Mouse (Mus musculus): Measurements from ENCODE around the gene Ppm1h. TPM values are rescaled to one million over a fixed set of nuclear protein-coding genes. Genes with fewer than 3 reads are reported as not detected.

The Ppm1h gene
- polyA plus RNA-seq, 1 experiment from 2014 or later = 11.8 TPM

- no peaks in the 10 kb centered on the region for H3K27me3 ChIP-seq
- H3K9me3 ChIP-seq (replicated peaks) = no peaks in the 10 kb centered on the region
- H3K4me2 ChIP-seq (replicated peaks) = peak overlapping the region; percentile 70
- H3K4me1 ChIP-seq = peaks cover 24% of the 10 kb centered on the region
- peak overlapping the region; percentile 99 for H3K27ac ChIP-seq
- H3K36me3 ChIP-seq = peaks cover 9% of the 10 kb centered on the region
- H3K9ac ChIP-seq = peak overlapping the region; percentile 99
- peak overlapping the region; percentile 87 for H3K4me3 ChIP-seq
- WGBS = under 1% methylated on average over 54 of the region's 115 CpGs
- ATAC-seq (ENCODE audit: low FRiP score) = peak; percentile 94
Observed at GRCm38 (mm10) chr10:122985515-122986319, 307.2 kb downstream of the Ppm1h start.

GRCm38 (mm10) chr10:122986320-122987225 lies 308.0 kb downstream of the Ppm1h start:
- WGBS = 10% methylated on average over 54 of the region's 54 CpGs
- peaks cover 24% of the 10 kb centered on the region for H3K4me1 ChIP-seq
- peak; percentile 84 for ATAC-seq (ENCODE audit: low FRiP score)
- H3K4me2 ChIP-seq (replicated peaks) = peak overlapping the region; percentile 70
- peaks cover 11% of the 10 kb centered on the region for H3K36me3 ChIP-seq
- H3K4me3 ChIP-seq = peak overlapping the region; percentile 87
- H3K9ac ChIP-seq = peak overlapping the region; percentile 99
- H3K9me3 ChIP-seq (replicated peaks) = no peaks in the 10 kb centered on the region
- peak overlapping the region; percentile 99 for H3K27ac ChIP-seq
- H3K27me3 ChIP-seq = no peaks in the 10 kb centered on the region

- Histone ChIP-seq H3K9me3 (replicated peaks) (no peaks in the 10 kb centered on the region), H3K4me1 (peaks cover 24% of the 10 kb centered on the region), H3K36me3 (peaks cover 13% of the 10 kb centered on the region), H3K9ac (no peak overlapping the region), H3K27me3 (no peaks in the 10 kb centered on the region), H3K4me2 (replicated peaks) (peak overlapping the region; percentile 13; the same call in 1 of the 2 replicates), H3K27ac (0 out of 2 replicates have a peak overlapping the region, but pooled peaks have one; percentile 2), H3K4me3 (no peak overlapping the region)
- WGBS = 25% methylated on average over 9 of the region's 9 CpGs
- ATAC-seq (ENCODE audit: low FRiP score) = no peak
Observed at GRCm38 (mm10) chr10:122987671-122988128, 309.1 kb downstream of the Ppm1h start.

- ATAC-seq (ENCODE audit: low FRiP score) = no peak
- Histone ChIP-seq H3K9me3 (replicated peaks) (no peaks in the 10 kb centered on the region), H3K27ac (no peak overlapping the region), H3K27me3 (no peaks in the 10 kb centered on the region), H3K4me3 (no peak overlapping the region), H3K4me1 (peaks cover 17% of the 10 kb centered on the region), H3K9ac (no peak overlapping the region), H3K4me2 (replicated peaks) (no peak overlapping the region), H3K36me3 (peaks cover 13% of the 10 kb centered on the region)
- WGBS = 89% methylated on average over 7 of the region's 7 CpGs
Observed at GRCm38 (mm10) chr10:122988372-122988771, 309.8 kb downstream of the Ppm1h start.

- no peak for ATAC-seq (ENCODE audit: low FRiP score)
- Histone ChIP-seq H3K9ac (no peak overlapping the region), H3K36me3 (peaks cover 19% of the 10 kb centered on the region), H3K4me1 (peaks cover 10% of the 10 kb centered on the region), H3K4me3 (no peak overlapping the region), H3K9me3 (replicated peaks) (no peaks in the 10 kb centered on the region), H3K27me3 (no peaks in the 10 kb centered on the region), H3K4me2 (replicated peaks) (no peak overlapping the region), H3K27ac (no peak overlapping the region)
- 94% methylated on average over 9 of the region's 9 CpGs for WGBS
Observed at GRCm38 (mm10) chr10:122989916-122990315, 311.4 kb downstream of the Ppm1h start.

- Histone ChIP-seq H3K27me3 (no peaks in the 10 kb centered on the region), H3K9me3 (replicated peaks) (no peaks in the 10 kb centered on the region), H3K4me2 (replicated peaks) (no peak overlapping the region), H3K9ac (no peak overlapping the region), H3K27ac (no peak overlapping the region), H3K4me3 (no peak overlapping the region), H3K4me1 (peaks cover 10% of the 10 kb centered on the region), H3K36me3 (peaks cover 24% of the 10 kb centered on the region)
- WGBS = 93% methylated on average over 6 of the region's 6 CpGs
- ATAC-seq (ENCODE audit: low FRiP score) = no peak
Observed at GRCm38 (mm10) chr10:122990606-122991005, 312.0 kb downstream of the Ppm1h start.

- 94% methylated on average over 9 of the region's 9 CpGs for WGBS
- no peak overlapping the region for H3K9ac ChIP-seq
- H3K36me3 ChIP-seq = peaks cover 29% of the 10 kb centered on the region
- H3K4me2 ChIP-seq (replicated peaks) = no peak overlapping the region
- no peaks in the 10 kb centered on the region for H3K27me3 ChIP-seq
- no peak overlapping the region for H3K27ac ChIP-seq
- no peak for ATAC-seq (ENCODE audit: low FRiP score)
- H3K4me1 ChIP-seq = peaks cover 10% of the 10 kb centered on the region
- no peak overlapping the region for H3K4me3 ChIP-seq
- no peaks in the 10 kb centered on the region for H3K9me3 ChIP-seq (replicated peaks)
Observed at GRCm38 (mm10) chr10:122991053-122991452, 312.5 kb downstream of the Ppm1h start.

- Histone ChIP-seq H3K4me1 (peaks cover 9% of the 10 kb centered on the region), H3K9ac (no peak overlapping the region), H3K4me2 (replicated peaks) (no peak overlapping the region), H3K9me3 (replicated peaks) (no peaks in the 10 kb centered on the region), H3K27me3 (no peaks in the 10 kb centered on the region), H3K4me3 (no peak overlapping the region), H3K27ac (no peak overlapping the region), H3K36me3 (peaks cover 35% of the 10 kb centered on the region)
- ATAC-seq (ENCODE audit: low FRiP score) = no peak
- WGBS = 91% methylated on average over 9 of the region's 9 CpGs
Observed at GRCm38 (mm10) chr10:122991648-122992047, 313.1 kb downstream of the Ppm1h start.

- Histone ChIP-seq H3K4me1 (no peaks in the 10 kb centered on the region), H3K4me2 (replicated peaks) (no peak overlapping the region), H3K27me3 (no peaks in the 10 kb centered on the region), H3K9me3 (replicated peaks) (no peaks in the 10 kb centered on the region), H3K9ac (no peak overlapping the region), H3K4me3 (no peak overlapping the region), H3K36me3 (peaks cover 61% of the 10 kb centered on the region), H3K27ac (no peak overlapping the region)
- 62% methylated on average over 17 of the region's 17 CpGs for WGBS
- ATAC-seq (ENCODE audit: low FRiP score) = no peak
Observed at GRCm38 (mm10) chr10:122994402-122995107, 316.0 kb downstream of the Ppm1h start.

Measured in hindbrain, embryonic 12.5 days (tissue).